Mouse (Mus musculus) kidney, embryonic 16.5 days (tissue): ENCODE measurements at regions not wholly inside any gene's neighbourhood (a gene's known extent, or its start where the extent isn't known, plus 50 kb on each side); places are given as distances from the start of the nearest gene placed in this dataset.

Source experiments
- ATAC-seq: fragments of 200-750 bp; cut with Nextera tagmentation; 2 replicates; pipeline ENCODE4 v1.8.0; 2017; ENCODE audit warnings: moderate TSS enrichment; ENCODE audit not compliant: low FRiP score, low TSS enrichment
- H3K27ac ChIP-seq: fragments of 300-500 bp; sonication (generic); 2 replicates; pipeline ENCODE4 v1.5.1; 2014; ENCODE audit warnings: low read length
- H3K27me3 ChIP-seq: fragments of 300-500 bp; sonication (generic); 2 replicates; pipeline ENCODE4 v1.6.1; 2014; ENCODE audit warnings: low read length, control low read depth, mixed read lengths; ENCODE audit not compliant: insufficient read depth
- H3K36me3 ChIP-seq: fragments of 300-500 bp; sonication (generic); 2 replicates; pipeline ENCODE4 v1.6.1; 2014; ENCODE audit warnings: low read length, control low read depth, mixed read lengths; ENCODE audit not compliant: insufficient read depth
- H3K4me1 ChIP-seq: fragments of 300-500 bp; sonication (generic); 2 replicates; pipeline ENCODE4 v1.6.1; 2014; ENCODE audit warnings: low read length, control low read depth, mixed read lengths; ENCODE audit not compliant: insufficient read depth
- H3K4me2 ChIP-seq: fragments of 300-500 bp; sonication (generic); replicated peaks from 2 replicates; pipeline ENCODE4 v1.6.1; 2014; ENCODE audit warnings: low read depth, low read length
- H3K4me3 ChIP-seq: fragments of 300-500 bp; sonication (generic); 2 replicates; pipeline ENCODE4 v1.5.1; 2014; ENCODE audit warnings: mild to moderate bottlenecking, low read length
- H3K9ac ChIP-seq: fragments of 300-500 bp; sonication (generic); replicated peaks from 2 replicates; pipeline ENCODE4 v1.6.1; 2014; ENCODE audit warnings: low read length
- H3K9me3 ChIP-seq: fragments of 300-500 bp; sonication (generic); 2 replicates; pipeline ENCODE4 v1.6.1; 2016; ENCODE audit warnings: low read length, control low read depth
- WGBS: fragments of 180-500 bp; shearing (Covaris S2); extraction: QIAGEN DNeasy Blood & Tissue Kit; methylation state at CpG from one replicate; pipeline ENCODE4 v1.1.7; 2014; 5-methylcytosine and 5-hydroxymethylcytosine counted together

- no peak overlapping the region for H3K27ac ChIP-seq
- 0 out of 2 replicates have a peak, but pooled peaks cover 2% of the 10 kb centered on the region for H3K4me1 ChIP-seq
- WGBS, result 19% methylated on average over 8 of the region's 8 CpGs
- no peaks in the 10 kb centered on the region for H3K27me3 ChIP-seq
- no peak overlapping the region for H3K4me2 ChIP-seq
- peak; percentile 87; the same call in 1 of the 2 replicates for ATAC-seq
- H3K36me3 ChIP-seq, result no peaks in the 10 kb centered on the region
- H3K9ac ChIP-seq, result no peak overlapping the region
- no peak overlapping the region for H3K4me3 ChIP-seq
- H3K9me3 ChIP-seq, result no peaks in the 10 kb centered on the region
These were observed 543.4 kb upstream of the Gm21961 start for GRCm38 (mm10) chr15:65557846-65558835.

GRCm38 (mm10) chr15:65549046-65549445 lies 534.3 kb upstream of the Gm21961 start:
- H3K4me2 ChIP-seq, result no peak overlapping the region
- no peaks in the 10 kb centered on the region for H3K9me3 ChIP-seq
- no peaks in the 10 kb centered on the region for H3K36me3 ChIP-seq
- no peaks in the 10 kb centered on the region for H3K4me1 ChIP-seq
- no peaks in the 10 kb centered on the region for H3K27me3 ChIP-seq
- no peak for ATAC-seq
- WGBS, result 92% methylated on average over 2 of the region's 2 CpGs
- H3K9ac ChIP-seq, result no peak overlapping the region
- H3K27ac ChIP-seq, result no peak overlapping the region
- no peak overlapping the region for H3K4me3 ChIP-seq

GRCm38 (mm10) chr15:65535606-65536005 lies 520.9 kb upstream of the Gm21961 start:
- H3K9me3 ChIP-seq, result no peaks in the 10 kb centered on the region
- no peaks in the 10 kb centered on the region for H3K4me1 ChIP-seq
- WGBS, result 59% methylated on average over 3 of the region's 3 CpGs
- H3K9ac ChIP-seq, result no peak overlapping the region
- no peak overlapping the region for H3K4me2 ChIP-seq
- no peak overlapping the region for H3K27ac ChIP-seq
- no peak for ATAC-seq
- no peaks in the 10 kb centered on the region for H3K36me3 ChIP-seq
- H3K4me3 ChIP-seq, result no peak overlapping the region
- no peaks in the 10 kb centered on the region for H3K27me3 ChIP-seq

GRCm38 (mm10) chr15:65532241-65532640 lies 517.5 kb upstream of the Gm21961 start:
- Histone ChIP-seq H3K4me2 (no peak overlapping the region), H3K4me3 (no peak overlapping the region), H3K36me3 (no peaks in the 10 kb centered on the region), H3K9ac (no peak overlapping the region), H3K4me1 (no peaks in the 10 kb centered on the region), H3K27ac (no peak overlapping the region), H3K27me3 (no peaks in the 10 kb centered on the region), H3K9me3 (no peaks in the 10 kb centered on the region)
- no peak for ATAC-seq
- WGBS, result 68% methylated on average over 2 of the region's 2 CpGs

GRCm38 (mm10) chr15:65502656-65503055 lies 488.0 kb upstream of the Gm21961 start:
- no peak overlapping the region for H3K4me3 ChIP-seq
- H3K27ac ChIP-seq, result no peak overlapping the region
- no peak overlapping the region for H3K9ac ChIP-seq
- no peak overlapping the region for H3K4me2 ChIP-seq
- H3K36me3 ChIP-seq, result no peaks in the 10 kb centered on the region
- H3K27me3 ChIP-seq, result no peaks in the 10 kb centered on the region
- 91% methylated on average over 1 of the region's 1 CpGs for WGBS
- H3K4me1 ChIP-seq, result no peaks in the 10 kb centered on the region
- ATAC-seq, result no peak
- no peaks in the 10 kb centered on the region for H3K9me3 ChIP-seq

GRCm38 (mm10) chr15:65478940-65479339 lies 464.2 kb upstream of the Gm21961 start:
- no peak overlapping the region for H3K4me3 ChIP-seq
- WGBS, result 76% methylated on average over 3 of the region's 3 CpGs
- H3K9me3 ChIP-seq, result no peaks in the 10 kb centered on the region
- H3K36me3 ChIP-seq, result no peaks in the 10 kb centered on the region
- no peaks in the 10 kb centered on the region for H3K27me3 ChIP-seq
- no peak for ATAC-seq
- H3K4me1 ChIP-seq, result no peaks in the 10 kb centered on the region
- H3K27ac ChIP-seq, result no peak overlapping the region
- no peak overlapping the region for H3K4me2 ChIP-seq
- no peak overlapping the region for H3K9ac ChIP-seq

GRCm38 (mm10) chr15:65455203-65455816 lies 440.6 kb upstream of the Gm21961 start:
- no peak overlapping the region for H3K9ac ChIP-seq
- H3K27ac ChIP-seq, result no peak overlapping the region
- H3K4me2 ChIP-seq, result no peak overlapping the region
- peak; percentile 77; the same call in 1 of the 2 replicates for ATAC-seq
- no peaks in the 10 kb centered on the region for H3K36me3 ChIP-seq
- H3K4me1 ChIP-seq, result no peaks in the 10 kb centered on the region
- 29% methylated on average over 2 of the region's 2 CpGs for WGBS
- no peak overlapping the region for H3K4me3 ChIP-seq
- H3K27me3 ChIP-seq, result no peaks in the 10 kb centered on the region
- H3K9me3 ChIP-seq, result no peaks in the 10 kb centered on the region

- Histone ChIP-seq H3K4me1 (no peaks in the 10 kb centered on the region), H3K9ac (no peak overlapping the region), H3K36me3 (no peaks in the 10 kb centered on the region), H3K4me3 (no peak overlapping the region), H3K27me3 (no peaks in the 10 kb centered on the region), H3K4me2 (no peak overlapping the region), H3K9me3 (no peaks in the 10 kb centered on the region), H3K27ac (no peak overlapping the region)
- no peak for ATAC-seq
- 79% methylated on average over 4 of the region's 4 CpGs for WGBS
These were observed 437.7 kb upstream of the Gm21961 start for GRCm38 (mm10) chr15:65452258-65453028.

GRCm38 (mm10) chr15:65419736-65420135 lies 405.0 kb upstream of the Gm21961 start:
- 90% methylated on average over 3 of the region's 3 CpGs for WGBS
- no peak overlapping the region for H3K27ac ChIP-seq
- H3K4me3 ChIP-seq, result no peak overlapping the region
- no peaks in the 10 kb centered on the region for H3K9me3 ChIP-seq
- no peaks in the 10 kb centered on the region for H3K4me1 ChIP-seq
- no peak overlapping the region for H3K9ac ChIP-seq
- H3K27me3 ChIP-seq, result no peaks in the 10 kb centered on the region
- H3K4me2 ChIP-seq, result no peak overlapping the region
- ATAC-seq, result no peak
- H3K36me3 ChIP-seq, result no peaks in the 10 kb centered on the region
